Mouse (Mus musculus) heart, embryonic 14.5 days (tissue): Measurements from ENCODE around the gene Nek6. TPM values are rescaled to one million over a fixed set of nuclear protein-coding genes. Genes with fewer than 3 reads are reported as not detected.

ENCODE experiments used
- ATAC-seq: fragments of 200-750 bp; cut with Nextera tagmentation; 2 replicates; pipeline ENCODE4 v1.8.0; 2017; ENCODE audit warnings: low read depth, moderate TSS enrichment; ENCODE audit not compliant: insufficient number of reproducible peaks, insufficient read depth, low FRiP score
- H3K27ac ChIP-seq, 2 experiments: fragments of 200-500 bp in 1 of 2; fragments of 300-500 bp in 1 of 2; sonication (generic) in 1 of 2; replicated peaks in 1 of 2; 2 replicates each; pipeline ENCODE4 v1.5.1; 2012 to 2014; ENCODE audit warnings: low read depth in 2 of 2, low read length in 2 of 2, control low read depth in 1 of 2, mild to moderate bottlenecking in 1 of 2, mixed read lengths in 1 of 2; ENCODE audit not compliant: control insufficient read depth in 1 of 2, insufficient read depth in 1 of 2
- H3K27me3 ChIP-seq: fragments of 300-500 bp; sonication (generic); 2 replicates; pipeline ENCODE4 v1.6.1; 2014; ENCODE audit warnings: mild to moderate bottlenecking, low read length, control low read depth; ENCODE audit not compliant: control insufficient read depth, insufficient read depth
- H3K36me3 ChIP-seq: fragments of 300-500 bp; sonication (generic); 2 replicates; pipeline ENCODE4 v1.6.1; 2014; ENCODE audit warnings: mild to moderate bottlenecking, control low read depth, low read length, mixed read lengths; ENCODE audit not compliant: control insufficient read depth, insufficient read depth
- H3K4me1 ChIP-seq, 2 experiments: fragments of 200-500 bp in 1 of 2; fragments of 300-500 bp in 1 of 2; sonication (generic) in 1 of 2; 2 replicates each; pipeline ENCODE4 v1.6.1; 2012 to 2014; ENCODE audit warnings: low read length in 2 of 2, control low read depth in 1 of 2, mixed read lengths in 1 of 2; ENCODE audit not compliant: control insufficient read depth in 2 of 2, insufficient read depth in 2 of 2
- H3K4me2 ChIP-seq: fragments of 300-500 bp; sonication (generic); 2 replicates; pipeline ENCODE4 v1.6.1; 2014; ENCODE audit warnings: mild to moderate bottlenecking, low read length
- H3K4me3 ChIP-seq, 2 experiments: fragments of 200-500 bp in 1 of 2; fragments of 300-500 bp in 1 of 2; sonication (generic) in 1 of 2; 2 replicates each; pipeline ENCODE4 v1.5.1; 2012 to 2014; ENCODE audit warnings: low read length in 2 of 2, mild to moderate bottlenecking in 2 of 2, control low read depth in 1 of 2, low read depth in 1 of 2, moderate library complexity in 1 of 2; ENCODE audit not compliant: control insufficient read depth in 1 of 2, insufficient read depth in 1 of 2
- H3K9ac ChIP-seq: fragments of 300-500 bp; sonication (generic); 2 replicates; pipeline ENCODE4 v1.6.1; 2014; ENCODE audit warnings: mild to moderate bottlenecking, low read length
- H3K9me3 ChIP-seq: fragments of 300-500 bp; sonication (generic); 2 replicates; pipeline ENCODE4 v1.6.1; 2016; ENCODE audit warnings: low read length, control low read depth; ENCODE audit not compliant: control insufficient read depth
- WGBS: fragments of 180-500 bp; shearing (Covaris S2); extraction: QIAGEN DNeasy Blood & Tissue Kit; methylation state at CpG from one replicate; pipeline ENCODE4 v1.1.7; 2014; 5-methylcytosine and 5-hydroxymethylcytosine counted together
- polyA plus RNA-seq: library from polyadenylated mRNA; unstranded; fragments of >200 nt; fragmentation: Nextera tagmentation; extraction: Ambion mirVana; gene quantifications from 2 replicates; pipeline ENCODE4 v1.2.1, GENCODE M21; 2014

The Nek6 gene
- polyA plus RNA-seq, 1 experiment from 2014 or later = 69.7 TPM

GRCm38 (mm10) chr2:38485957-38486931 is 25.2 kb upstream of the Nek6 start:
- WGBS = 53% methylated on average over 6 of the region's 6 CpGs
- ATAC-seq = peak; percentile 71
- no peak overlapping the region for H3K9ac ChIP-seq

DNA sequence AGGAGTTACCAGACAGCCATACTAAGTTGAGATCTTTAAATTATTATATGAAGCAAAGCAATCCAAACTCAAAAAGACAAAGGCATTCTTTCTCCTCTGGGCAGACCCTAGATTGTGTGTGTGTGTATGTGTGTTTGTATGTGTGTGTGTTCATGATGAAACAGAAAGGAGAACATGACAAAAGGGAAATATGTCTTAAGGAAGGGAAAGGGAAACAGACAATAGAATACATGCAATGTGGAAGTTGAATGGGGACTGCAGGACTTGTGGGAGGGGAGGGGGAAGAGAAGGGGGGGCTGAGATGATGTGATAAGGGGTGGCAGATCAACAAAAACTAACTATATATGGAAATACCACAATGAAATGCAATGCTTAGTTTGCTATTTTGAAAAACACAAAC is 13.8 kb upstream of the Nek6 start:
- no peak overlapping the region for H3K4me3 ChIP-seq
- no peak overlapping the region for H3K27ac ChIP-seq
- no peak overlapping the region for H3K4me2 ChIP-seq
- no peaks in the 10 kb centered on the region for H3K27me3 ChIP-seq
- H3K36me3 ChIP-seq = no peaks in the 10 kb centered on the region
- ATAC-seq = no peak
- no peaks in the 10 kb centered on the region; a peak in 1 of 4 replicates for H3K4me1 ChIP-seq
- H3K9me3 ChIP-seq = no peaks in the 10 kb centered on the region
- H3K9ac ChIP-seq = no peak overlapping the region

More at GRCm38 (mm10) chr2:38485957-38486931, 25.2 kb upstream of the Nek6 start:
- Histone ChIP-seq H3K4me2 (no peak overlapping the region), H3K9me3 (no peaks in the 10 kb centered on the region), H3K36me3 (no peaks in the 10 kb centered on the region), H3K27ac (peak overlapping the region; percentile 63 to 68), H3K4me3 (no peak overlapping the region), H3K27me3 (no peaks in the 10 kb centered on the region), H3K4me1 (peaks cover 19 to 29% of the 10 kb centered on the region in 2 experiments)

DNA sequence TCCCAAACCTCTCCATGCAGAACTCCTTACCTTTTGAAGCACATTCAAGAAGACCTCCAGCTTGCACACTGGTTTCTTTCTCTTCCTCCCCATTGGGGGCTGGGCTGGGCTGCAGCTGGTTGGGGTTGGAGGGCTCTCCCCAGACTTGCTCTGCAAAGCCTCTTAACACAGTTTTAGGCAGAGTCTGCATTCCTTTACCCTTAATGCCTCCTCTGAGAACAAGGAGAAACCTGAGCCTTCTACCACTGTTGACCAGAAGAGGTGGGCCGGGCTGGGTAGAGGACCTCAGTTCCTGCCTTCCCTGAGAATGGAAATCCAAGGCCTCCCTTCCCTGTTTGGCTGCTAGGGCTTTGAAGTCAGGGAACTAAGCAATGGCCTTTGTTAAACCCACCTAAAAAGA is 9.8 kb upstream of the Nek6 start:
- H3K27ac ChIP-seq = no peak overlapping the region
- H3K4me3 ChIP-seq = no peak overlapping the region
- 32% methylated on average over 1 of the region's 1 CpGs for WGBS
- no peaks in the 10 kb centered on the region for H3K36me3 ChIP-seq
- H3K4me1 ChIP-seq = no peaks in the 10 kb centered on the region; a peak in 1 of 4 replicates
- H3K9ac ChIP-seq = no peak overlapping the region
- ATAC-seq = no peak
- H3K27me3 ChIP-seq = no peaks in the 10 kb centered on the region
- no peaks in the 10 kb centered on the region for H3K9me3 ChIP-seq
- no peak overlapping the region for H3K4me2 ChIP-seq

DNA sequence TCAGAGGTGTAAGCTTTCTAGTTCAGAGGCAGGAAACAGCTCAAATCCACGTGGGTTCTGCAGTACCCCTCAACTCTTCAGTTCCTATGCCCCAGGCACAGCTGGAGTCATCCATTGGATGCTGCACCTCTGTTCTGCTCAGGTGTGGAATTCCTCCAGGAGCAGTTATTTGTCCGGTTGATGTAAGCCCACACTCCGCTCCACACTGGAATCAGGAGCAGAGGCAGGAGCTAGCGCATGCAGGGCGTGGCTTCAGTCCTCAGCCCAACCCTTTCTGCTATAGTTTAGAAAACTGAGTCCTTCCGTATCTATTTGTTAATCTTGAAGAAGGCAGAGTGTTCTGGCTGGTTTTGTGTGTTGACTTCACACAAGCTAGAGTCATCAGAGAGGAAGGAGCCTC is 9.3 kb upstream of the Nek6 start:
- Histone ChIP-seq H3K27me3 (no peaks in the 10 kb centered on the region), H3K27ac (no peak overlapping the region), H3K9ac (no peak overlapping the region), H3K4me3 (no peak overlapping the region), H3K4me2 (no peak overlapping the region), H3K9me3 (no peaks in the 10 kb centered on the region), H3K4me1 (no peaks in the 10 kb centered on the region; a peak in 1 of 4 replicates), H3K36me3 (no peaks in the 10 kb centered on the region)
- 68% methylated on average over 6 of the region's 6 CpGs for WGBS
- no peak for ATAC-seq

GRCm38 (mm10) chr2:38502747-38503146 is 8.7 kb upstream of the Nek6 start:
- 79% methylated on average over 3 of the region's 3 CpGs for WGBS
- Histone ChIP-seq H3K9ac (no peak overlapping the region), H3K4me3 (no peak overlapping the region), H3K36me3 (no peaks in the 10 kb centered on the region), H3K4me1 (no peaks in the 10 kb centered on the region; a peak in 1 of 4 replicates), H3K27ac (no peak overlapping the region), H3K4me2 (no peak overlapping the region), H3K27me3 (no peaks in the 10 kb centered on the region), H3K9me3 (no peaks in the 10 kb centered on the region)
- no peak for ATAC-seq

GRCm38 (mm10) chr2:38504311-38504710 is 7.1 kb upstream of the Nek6 start:
- H3K9ac ChIP-seq = no peak overlapping the region
- WGBS = 27% methylated on average over 6 of the region's 6 CpGs
- no peak overlapping the region for H3K27ac ChIP-seq
- ATAC-seq = no peak
- no peak overlapping the region for H3K4me2 ChIP-seq
- H3K4me1 ChIP-seq = no peaks in the 10 kb centered on the region
- H3K36me3 ChIP-seq = no peaks in the 10 kb centered on the region
- no peaks in the 10 kb centered on the region for H3K27me3 ChIP-seq
- no peaks in the 10 kb centered on the region for H3K9me3 ChIP-seq
- no peak overlapping the region for H3K4me3 ChIP-seq

DNA sequence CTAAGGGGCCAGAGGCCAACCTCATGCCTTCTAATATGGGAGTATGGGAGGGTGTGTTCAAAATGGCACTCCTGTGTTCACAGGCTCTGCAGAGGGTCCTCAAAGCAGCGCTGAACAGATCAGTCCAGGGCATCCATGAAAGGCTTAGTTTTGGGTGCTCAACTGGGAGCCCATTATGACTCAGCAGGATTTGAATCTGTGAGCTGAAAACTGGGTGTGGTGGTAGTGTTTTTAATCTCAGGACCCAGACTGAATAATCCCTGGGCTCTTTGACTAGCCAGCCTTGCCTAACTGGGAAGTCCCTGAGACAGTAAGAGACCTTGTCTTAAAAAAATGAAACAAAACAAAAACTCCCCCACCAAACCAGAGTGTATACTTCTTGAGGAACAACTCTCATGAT is 4.3 kb upstream of the Nek6 start:
- Histone ChIP-seq H3K9me3 (no peaks in the 10 kb centered on the region), H3K36me3 (no peaks in the 10 kb centered on the region), H3K4me2 (no peak overlapping the region), H3K27ac (no peak overlapping the region), H3K9ac (no peak overlapping the region), H3K27me3 (no peaks in the 10 kb centered on the region; the same call in 1 of the 2 replicates), H3K4me1 (peaks cover 0 to 1% of the 10 kb centered on the region in 2 experiments; a peak in 2 of 4 replicates), H3K4me3 (no peak overlapping the region)
- WGBS = 96% methylated on average over 1 of the region's 1 CpGs
- ATAC-seq = no peak
